Mouse (Mus musculus) lung, postnatal 25 days (tissue): Measurements from ENCODE around the gene Snai1.

Experiments
- DNase-seq: peaks from one replicate; pipeline ENCODE4 v3.0.0; 2022; ENCODE audit warnings: low spot score

Gene Snai1

DNA sequence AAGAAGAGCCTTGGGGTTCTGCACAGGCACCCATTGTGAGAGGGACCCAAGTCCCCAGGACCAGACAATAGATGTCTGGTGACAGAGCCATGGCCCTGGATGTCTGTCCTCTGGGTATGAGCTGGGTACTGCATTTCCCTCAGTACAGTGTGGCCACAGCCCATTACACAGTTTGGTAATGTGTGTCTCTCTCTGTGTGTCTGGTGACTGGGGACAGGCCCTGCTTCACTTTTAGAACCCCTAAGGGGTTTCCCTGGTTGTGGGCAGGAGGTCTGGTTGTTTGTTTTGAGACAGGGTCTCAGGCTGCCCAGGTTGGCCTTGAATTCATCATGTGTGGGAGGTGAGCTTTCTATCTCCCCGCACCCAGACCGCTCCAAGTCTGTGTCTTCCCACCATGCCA is 47.3 kb downstream of the Snai1 start:
- no peak for DNase-seq

DNA sequence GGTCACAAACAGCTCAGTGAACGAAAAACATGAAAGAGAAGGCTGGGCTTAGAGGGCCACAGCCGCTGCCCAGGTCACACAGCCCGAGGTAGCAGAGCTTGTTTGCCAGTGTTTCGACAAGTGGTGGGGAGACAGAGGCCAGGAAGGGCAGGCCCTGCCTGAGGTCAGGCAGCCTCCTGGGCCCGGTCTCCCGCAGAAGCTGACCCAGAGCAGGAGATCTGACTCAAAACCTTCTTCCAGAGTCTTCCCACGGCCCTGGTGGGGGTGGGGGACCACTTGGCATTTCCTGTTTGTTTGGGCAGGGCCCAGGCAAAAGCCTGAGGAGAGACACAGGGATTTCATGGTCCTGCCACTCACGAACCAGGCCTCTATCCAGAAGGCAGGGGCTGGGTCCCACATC is 48.0 kb downstream of the Snai1 start:
- DNase-seq: peak; percentile 79

DNA sequence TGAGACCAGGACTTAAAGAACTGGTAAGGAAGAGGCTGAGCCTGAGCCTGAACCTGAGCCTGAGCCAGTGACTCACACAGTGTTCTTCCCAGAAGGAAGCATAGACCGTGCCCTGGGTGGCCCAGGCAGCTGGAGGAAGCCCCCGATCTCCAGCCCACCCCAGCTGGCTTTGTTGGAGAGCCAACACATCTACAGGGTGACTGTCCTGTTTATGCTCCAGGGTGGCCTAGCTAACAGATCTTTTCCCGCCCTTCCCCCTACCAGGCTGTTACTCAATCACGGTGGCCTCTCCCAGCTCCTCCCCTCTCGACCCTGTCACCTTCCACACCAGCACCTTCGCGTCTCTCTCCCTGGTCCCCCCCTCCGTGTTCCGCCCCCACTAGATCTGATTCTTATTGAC is 49.0 kb downstream of the Snai1 start:
- peak; percentile 57 for DNase-seq

DNA sequence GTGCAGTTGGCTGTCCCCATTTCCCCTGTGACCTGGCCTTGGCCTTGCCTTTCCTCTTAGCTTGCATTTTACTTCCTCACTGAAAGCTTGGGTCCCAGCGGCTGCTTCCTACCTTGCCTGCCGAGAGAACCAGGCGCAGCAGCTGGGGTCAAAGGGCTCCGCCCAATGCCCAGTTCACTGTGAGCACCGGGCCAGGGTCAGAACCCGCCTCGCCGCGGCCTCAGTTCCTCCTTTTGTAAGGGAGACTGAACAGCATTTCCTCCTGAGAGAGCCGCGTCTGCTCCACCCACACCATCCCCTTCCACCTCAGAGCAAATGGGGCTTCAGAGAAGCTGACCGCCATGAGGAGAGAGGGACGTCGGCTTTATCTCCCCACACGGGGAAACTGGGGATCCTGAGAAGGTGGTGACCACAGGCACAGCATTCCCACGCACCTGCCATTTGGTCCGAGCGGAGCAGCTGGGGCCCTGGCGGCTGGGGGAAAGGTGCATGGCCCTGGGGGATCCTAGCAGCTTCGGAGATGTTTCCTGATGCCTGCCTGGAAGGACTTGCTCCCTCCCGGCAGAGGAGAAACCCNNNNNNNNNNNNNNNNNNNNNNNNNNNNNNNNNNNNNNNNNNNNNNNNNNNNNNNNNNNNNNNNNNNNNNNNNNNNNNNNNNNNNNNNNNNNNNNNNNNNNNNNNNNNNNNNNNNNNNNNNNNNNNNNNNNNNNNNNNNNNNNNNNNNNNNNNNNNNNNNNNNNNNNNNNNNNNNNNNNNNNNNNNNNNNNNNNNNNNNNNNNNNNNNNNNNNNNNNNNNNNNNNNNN is 51.0 kb downstream of the Snai1 start:
- peak; percentile 86 for DNase-seq
